Mouse (Mus musculus): ENCODE results near the gene Slc15a4.

Gene Slc15a4

DNA sequence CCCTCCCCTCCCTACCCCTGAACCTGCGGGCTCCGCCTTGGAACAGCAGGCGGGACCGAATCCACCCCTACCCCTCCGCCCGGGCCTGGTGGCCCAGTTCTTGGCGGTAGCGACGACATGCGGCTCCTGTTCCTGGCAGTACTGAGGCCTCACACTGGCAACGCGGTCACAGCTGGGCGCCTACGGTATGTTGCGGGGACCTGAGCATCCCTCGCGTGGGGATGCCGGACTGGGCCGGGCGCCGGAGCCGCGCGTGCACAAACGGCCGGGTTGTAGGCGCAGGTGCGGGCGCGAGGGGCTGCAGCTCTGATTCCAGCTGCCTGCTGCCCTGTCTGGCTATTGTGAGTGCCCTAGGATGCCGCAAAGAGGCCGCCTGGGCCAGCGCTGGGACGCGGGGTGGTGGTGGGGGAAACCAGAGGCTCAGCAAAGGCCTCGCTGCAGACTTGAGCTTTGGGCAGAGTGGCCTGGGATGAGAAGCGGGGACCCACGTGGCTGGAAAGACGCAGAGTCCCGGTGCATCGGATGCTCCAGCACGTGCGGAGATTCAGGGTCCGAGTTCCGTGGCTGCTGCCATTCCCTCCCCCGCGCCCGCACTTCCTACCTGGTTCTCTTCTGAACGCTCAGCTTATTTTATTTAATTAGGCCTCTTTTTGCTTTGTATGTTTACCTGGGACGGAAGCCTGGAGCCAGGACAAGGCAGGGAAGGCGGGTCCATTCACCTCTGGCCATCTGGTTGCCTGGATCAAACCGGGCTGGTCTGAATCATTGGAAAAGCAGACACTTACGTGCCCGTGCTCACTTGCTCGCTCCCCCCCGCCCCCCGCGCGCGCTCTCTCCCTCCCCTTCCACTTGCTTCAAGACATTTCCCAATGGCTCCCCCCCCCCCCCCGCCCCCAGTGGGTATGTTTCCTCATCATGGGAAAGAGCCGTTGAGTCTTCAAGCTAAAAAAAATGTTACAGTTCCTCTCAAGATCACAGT lies at the start of gene Slc15a4, which contains the start of gene Glt1d1:
Gene Slc15a4 (minus strand): TSS at position 731 of the 979 bp plus-strand sequence.
Gene Glt1d1 (plus strand): TSS at position 96 of the 979 bp plus-strand sequence.
- peak; percentile 28 for DNase-seq (ENCODE audit: low spot score)

DNA sequence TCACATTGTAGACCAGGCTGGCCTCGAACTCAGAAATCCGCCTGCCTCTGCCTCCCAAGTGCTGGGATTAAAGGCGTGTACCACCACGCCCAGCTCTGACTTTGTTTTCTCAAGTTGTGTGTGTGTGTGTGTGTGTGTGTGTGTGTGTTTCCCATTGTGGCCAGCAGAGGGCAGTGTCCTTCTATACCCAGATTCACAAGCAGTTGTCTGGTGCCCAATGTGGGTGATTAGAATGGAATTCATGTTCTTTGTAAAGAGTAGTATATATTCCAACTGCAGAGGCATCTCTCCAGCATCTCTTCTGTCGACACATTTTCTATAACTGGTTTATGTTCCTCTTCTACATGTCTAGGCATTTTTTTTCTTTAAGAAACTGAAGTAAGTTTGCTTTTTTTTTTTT lies 45.8 kb upstream of the Slc15a4 start:
- no peak for DNase-seq (ENCODE audit: low spot score)

DNA sequence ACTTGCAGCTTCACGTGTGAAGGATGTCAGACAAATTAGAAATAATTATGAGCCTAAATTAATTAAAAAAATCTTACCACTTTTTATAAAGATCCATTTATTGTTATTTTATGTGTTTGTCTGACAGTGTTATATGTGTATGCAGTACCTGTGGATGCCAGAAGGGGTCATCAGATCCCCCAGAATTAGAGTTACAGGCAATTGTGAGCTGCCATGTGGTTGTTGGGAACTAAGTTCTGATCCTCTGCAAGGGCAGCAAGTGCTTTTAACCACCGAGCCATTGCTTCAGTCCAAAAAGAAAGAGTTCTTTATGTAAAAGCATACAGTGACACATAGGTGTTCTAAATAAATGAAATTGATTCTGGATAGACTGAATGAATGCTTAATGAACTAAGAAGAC lies 44.9 kb upstream of the Slc15a4 start:
- DNase-seq (ENCODE audit: low spot score), result no peak

DNA sequence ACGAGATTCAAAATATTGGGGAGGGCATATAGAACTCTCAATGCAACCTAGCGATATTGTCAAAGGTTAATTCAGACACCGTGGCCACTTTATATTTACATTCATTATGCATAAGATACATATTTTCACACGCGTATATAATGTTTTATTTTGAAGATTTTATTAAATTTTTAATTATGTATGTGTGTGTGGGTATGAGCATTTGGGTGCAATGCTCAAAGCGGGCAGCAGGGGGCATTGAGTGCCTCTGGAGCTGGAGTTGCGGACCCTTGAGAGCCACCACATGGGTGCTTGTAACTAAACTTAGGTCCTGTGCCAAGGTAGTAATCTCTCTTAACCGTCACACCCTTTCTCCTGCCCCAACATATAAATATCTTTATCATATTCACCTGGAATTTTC lies 41.2 kb upstream of the Slc15a4 start:
- no peak for DNase-seq (ENCODE audit: low spot score)

DNA sequence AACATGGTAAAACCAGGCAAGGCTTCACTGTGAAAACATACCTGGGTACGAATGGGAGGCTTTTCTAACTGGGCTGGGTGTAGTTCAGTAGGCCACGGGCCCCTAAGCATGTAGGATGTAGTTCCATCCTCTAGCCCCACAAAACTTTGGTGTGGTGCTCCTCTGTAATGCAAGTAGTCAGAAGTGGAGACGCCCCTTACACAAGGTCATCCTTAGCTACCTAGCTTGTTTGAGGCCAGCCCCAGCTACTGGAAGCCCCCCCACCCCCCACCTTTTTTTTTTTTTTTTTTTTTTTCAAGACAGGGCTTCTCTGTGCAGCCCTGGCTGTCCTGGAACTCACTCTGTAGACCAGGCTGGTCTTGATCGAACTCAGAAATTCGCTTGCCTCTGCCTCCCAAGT lies 28.3 kb upstream of the Slc15a4 start:
- no peak for DNase-seq (ENCODE audit: low spot score)

DNA sequence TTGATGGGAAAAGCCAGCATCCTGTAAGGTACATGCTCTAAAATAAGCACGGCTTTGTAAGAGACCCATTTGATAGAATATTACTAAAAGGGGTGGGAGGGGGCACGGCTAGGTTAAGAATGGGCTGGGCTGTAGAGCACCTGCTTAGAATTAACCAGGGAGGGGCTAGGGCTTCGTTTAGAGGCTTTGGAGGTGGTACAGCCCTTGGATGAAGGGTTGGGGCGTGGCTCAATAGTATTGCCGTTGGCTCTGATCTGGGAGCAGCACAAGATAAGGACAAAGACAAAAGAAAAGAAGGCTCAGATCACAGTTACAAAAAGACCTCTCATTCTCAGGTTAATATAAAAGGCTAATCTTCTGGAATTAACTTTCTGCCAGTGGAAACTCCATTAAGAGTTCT lies 27.6 kb upstream of the Slc15a4 start:
- DNase-seq (ENCODE audit: low spot score), result no peak

DNA sequence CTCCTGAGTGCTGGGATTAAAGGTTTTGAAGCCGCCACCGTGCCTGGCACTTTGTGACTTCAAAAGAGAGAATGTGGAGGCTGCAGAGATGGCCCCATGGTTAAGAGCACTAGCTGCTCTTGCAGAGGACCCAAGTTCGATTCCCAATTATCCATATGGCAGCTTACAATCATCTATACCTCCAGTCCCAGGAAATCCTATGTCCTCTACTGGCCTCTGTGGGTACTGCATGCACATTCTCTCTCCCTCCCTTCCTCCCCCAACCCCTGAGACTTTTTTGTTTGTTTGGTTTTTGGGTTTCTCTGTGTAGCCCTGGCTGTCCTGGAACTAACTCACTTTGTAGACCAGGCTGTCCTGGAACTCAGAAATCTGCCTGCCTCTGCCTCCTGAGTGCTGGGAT lies 26.6 kb upstream of the Slc15a4 start:
- no peak for DNase-seq (ENCODE audit: low spot score)

DNA sequence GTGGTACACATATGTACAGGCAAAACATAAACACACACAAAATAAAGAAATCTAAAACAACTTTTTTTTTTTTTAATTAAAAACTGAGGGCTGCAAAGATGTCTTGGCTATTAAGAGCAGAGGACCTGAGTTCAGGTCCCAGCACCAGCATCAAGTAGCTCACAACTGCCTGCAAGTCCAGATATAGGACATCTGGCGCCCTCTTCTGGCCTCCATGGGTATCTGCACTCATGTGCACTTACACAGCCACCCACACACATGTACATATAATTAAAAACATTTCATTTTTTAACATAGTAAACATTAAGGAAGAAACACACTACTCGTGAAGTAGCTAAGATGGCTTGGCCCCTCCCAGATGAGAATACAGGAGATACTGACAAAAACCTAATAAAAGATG lies 25.6 kb upstream of the Slc15a4 start:
- no peak for DNase-seq (ENCODE audit: low spot score)

- peak; percentile 27 for DNase-seq (ENCODE audit: low spot score)
These were observed 16.4 kb upstream of the Slc15a4 start for GRCm38 (mm10) chr5:127649077-127649476.

DNA sequence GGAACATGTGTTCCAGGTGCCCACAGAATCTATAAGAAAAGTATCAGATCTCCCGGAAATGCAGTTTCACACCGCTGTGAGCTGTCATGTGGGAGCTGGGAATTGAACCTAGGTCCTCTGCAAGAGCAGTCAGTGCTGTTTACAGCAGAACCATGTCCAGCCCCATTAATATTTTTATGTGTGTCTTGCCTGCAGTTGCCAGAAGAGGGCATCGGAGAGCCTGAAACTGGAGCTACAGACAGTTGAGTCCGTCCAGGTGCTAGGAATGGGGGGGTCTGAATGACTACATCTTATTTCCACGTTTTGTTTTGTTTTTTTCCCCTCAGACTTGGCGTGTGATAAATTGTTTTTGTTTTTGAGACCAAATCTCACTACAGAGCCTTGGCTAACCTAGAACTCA lies 15.3 kb upstream of the Slc15a4 start:
- DNase-seq (ENCODE audit: low spot score), result peak; percentile 31

DNA sequence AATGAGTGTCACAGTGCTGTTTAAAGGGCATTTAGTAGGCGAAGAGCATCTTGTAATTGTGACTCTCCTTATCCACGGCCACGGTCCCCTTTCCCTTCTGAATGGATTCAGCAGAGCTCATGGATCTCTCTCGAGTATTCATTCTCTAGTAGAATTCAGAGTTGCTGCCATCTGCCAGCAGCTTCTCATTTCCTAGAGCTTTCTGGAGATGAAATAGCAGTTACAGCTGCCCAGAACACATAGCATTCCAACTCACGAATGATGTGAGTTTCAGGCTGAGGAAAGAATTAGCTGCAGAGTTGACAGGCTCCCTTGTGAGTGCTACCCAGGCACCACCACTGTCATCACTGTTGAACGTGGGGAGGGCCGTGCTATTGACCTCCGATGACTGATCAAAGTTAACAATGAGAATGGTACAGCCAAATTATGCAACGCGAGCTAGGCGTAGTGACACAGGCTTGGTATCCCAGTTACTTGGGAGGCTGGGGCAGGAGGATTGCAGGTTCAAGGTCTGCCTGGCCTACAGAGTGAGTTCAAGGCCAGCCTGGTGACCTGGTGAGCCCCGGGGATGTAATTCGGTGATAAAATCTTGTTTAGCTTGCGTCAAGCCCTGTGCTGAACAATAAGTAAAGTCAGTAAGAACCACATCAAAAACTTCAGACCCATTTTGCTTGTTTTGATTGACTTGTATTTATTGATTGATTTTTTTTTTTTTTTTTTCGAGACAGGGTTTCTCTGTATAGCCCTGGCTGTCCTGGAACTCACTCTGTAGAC lies 8.7 kb upstream of the Slc15a4 start:
- DNase-seq (ENCODE audit: low spot score), result no peak

DNA sequence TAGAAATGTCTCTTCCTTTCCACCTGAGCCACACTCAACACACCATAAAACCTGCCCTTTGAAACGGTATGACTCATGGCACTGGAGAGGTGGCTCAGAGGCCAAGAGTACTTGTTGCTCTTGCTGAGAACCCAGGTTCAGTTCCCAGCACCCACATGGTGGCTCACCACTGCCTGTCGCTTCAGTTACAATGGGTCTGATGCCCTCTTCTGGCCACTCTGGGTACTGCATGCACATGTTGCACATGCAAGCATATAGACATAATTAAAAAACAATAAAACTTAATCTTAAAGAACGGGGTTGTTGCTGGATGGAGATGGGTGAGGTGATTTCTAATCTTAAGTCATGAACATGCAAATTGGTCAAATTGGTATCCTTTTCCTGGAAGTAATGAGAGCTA lies 7.7 kb upstream of the Slc15a4 start:
- DNase-seq (ENCODE audit: low spot score), result no peak

DNA sequence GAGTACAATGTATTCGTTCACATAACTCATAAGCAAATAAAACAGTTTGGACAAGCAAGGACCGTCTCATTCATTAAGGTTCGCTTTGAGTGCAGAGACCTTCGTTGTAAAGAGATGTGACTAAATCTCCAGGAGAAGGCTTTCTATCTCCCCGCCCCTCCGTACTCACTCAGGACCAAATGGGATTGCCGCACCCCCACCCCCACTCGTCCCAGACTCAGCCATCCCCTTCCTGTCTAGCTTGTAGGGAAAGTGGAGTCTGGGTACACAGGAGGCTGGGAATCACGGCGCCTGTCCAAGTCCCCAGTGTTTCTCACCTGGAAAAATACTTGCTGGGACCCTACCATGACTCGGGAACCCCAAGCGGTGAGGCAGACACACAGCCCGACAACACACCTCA lies 6.9 kb upstream of the Slc15a4 start:
- DNase-seq (ENCODE audit: low spot score), result no peak

GRCm38 (mm10) chr5:127639067-127639605 lies 6.4 kb upstream of the Slc15a4 start:
- DNase-seq (ENCODE audit: low spot score), result no peak

DNA sequence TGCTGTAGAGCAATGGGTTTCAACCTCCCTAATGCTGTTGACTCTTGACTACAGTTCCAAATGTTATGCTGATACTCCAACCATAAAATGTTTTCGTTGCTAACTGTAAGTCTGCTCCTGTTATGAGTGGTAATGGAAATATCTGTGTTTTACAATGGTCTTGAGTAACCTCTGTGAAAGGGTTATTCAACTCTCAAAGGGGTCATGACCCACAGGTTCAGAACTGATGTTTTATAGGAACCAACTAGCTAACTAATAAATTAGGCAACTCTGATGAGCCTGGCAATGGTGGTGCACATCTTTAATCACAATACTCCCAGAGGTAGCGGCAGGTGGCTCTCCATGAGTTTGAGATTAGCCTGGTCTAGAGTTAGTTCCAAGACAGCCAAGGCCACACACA lies 5.5 kb upstream of the Slc15a4 start:
- DNase-seq (ENCODE audit: low spot score), result no peak

- DNase-seq (ENCODE audit: low spot score), result no peak
These were observed 4.9 kb upstream of the Slc15a4 start for GRCm38 (mm10) chr5:127637622-127638021.

DNA sequence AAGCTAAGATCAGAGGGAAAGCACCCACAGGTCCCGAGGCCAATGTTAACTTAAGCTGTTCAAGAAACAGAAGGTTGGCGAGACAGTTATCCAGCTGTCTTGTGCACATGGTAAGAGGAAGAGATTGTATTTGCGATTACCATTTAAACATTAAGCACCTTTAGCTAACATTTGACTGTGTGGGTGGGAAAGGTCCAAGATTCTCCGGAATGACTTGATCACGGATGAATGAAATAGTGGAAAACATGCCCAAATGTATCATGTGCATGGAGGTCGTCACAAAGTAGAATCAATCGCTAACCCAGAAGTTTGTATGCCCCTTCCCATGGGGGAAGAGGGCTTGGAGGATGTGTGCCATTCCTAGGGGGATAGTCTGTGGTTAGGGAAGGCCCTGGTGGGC lies 969 bp upstream of the Slc15a4 start:
- no peak for DNase-seq (ENCODE audit: low spot score)

GRCm38 (mm10) chr5:127633188-127633587 lies 491 bp upstream of the Slc15a4 start:
- DNase-seq (ENCODE audit: low spot score), result no peak

DNA sequence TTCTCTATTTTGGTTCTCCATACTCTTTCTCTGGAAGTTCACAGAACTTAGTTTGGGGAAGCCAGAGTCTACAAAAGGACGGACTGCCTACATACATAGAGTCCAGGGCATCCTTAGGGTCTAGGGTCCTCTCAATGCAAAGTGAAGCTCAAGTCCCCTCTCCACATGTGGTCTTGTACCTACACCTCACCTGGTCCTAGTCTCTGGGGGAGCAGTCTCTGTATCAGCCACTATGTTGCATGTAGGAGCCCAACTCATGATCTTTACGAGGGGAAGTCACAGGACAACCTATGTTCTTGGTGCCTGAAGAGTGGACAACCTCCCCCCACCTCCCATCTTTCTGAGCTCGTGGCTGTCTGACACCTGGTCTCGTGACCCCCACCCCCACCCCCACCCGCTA lies 1.0 kb downstream of the Slc15a4 start:
- DNase-seq (ENCODE audit: low spot score), result no peak

DNA sequence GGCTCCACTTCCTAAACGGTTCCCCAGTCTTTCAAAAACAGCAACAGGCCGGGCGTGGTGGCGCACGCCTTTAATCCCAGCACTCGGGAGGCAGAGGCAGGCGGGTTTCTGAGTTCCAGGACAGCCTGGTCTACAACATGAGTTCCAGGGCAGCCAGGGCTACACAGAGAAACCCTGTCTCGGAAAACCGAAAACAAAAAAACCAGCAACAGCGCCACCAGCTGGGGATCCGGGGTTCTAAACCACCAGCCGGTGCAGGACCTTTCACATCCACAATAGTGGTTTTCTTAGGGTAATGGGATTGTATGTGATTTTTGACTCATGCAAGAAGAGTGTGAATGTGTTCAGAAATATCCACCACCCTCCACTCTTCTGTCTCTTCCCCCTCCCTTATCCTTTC lies 5.5 kb downstream of the Slc15a4 start:
- no peak for DNase-seq (ENCODE audit: low spot score)

DNA sequence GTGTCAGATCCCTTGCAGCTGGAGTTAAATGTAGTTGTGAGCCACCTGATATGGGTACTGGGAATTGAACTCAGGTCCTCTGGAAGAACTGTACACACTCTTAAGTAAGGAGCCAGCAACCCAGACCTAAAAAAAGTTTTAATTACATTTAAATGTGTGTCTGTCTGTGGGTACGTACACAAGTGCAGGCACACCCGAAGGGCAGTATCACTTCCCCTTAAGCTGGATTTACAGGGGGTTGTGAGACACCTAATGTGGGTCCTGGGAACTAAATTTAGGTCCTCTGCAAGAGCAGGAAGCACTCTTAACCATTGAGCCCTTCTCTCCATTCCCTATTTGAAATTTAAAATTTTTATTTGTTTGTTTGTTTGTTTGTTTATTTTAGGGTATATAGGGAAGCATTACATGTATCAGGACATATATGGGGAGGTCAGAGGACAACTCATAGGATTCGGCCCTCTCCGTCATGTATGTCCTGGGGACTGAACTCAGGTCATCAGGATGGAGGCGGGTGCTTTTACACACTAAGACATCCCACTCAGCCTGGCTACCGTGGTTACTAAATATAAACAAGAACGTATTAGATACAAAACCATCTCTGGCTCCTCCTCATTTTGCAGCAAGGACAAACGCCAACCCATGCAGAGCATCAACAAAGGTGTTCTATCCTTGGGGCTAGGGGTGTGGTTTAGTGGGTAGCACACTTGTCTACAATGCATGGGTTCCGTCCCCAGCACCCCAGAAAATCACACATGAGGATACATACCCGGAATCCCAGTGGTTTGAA lies 8.1 kb downstream of the Slc15a4 start:
- no peak for DNase-seq (ENCODE audit: low spot score)

DNA sequence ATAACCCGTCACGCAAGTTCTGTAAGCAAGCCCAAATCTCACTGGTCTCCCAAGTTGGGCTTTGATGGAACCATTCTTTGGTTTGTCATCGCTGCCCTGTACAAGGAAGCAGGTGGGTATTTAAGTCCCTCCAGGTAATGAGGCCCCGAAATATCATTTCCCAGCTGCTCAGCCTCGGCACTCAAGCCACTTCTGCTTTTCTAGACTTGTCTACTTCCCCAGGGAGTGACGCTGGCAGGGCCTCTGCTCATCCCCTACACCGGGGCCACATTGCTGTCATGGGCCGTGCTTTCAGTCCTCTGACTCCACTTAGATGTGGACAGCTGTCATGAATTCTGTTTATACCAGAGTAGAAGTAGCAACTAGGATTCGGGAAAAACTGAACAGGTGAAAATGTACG lies 11.6 kb downstream of the Slc15a4 start:
- no peak for DNase-seq (ENCODE audit: low spot score)

All from layer of hippocampus, adult 11-12 months (tissue).